Mouse (Mus musculus): ENCODE data around the gene Hexdc.

Hexdc gene

GRCm38 (mm10) chr11:121204161-121205006 lies at the start of gene Hexdc, which contains the start of gene Ogfod3:
Hexdc (plus strand) TSS chr11:121204433.
Ogfod3 (minus strand) TSS chr11:121204711.
- DNase-seq, result peak; percentile 98

GRCm38 (mm10) chr11:121156411-121156891 lies 47.8 kb upstream of the Hexdc start:
- DNase-seq, result no peak

- no peak for DNase-seq
Observed at GRCm38 (mm10) chr11:121159971-121160370, 44.3 kb upstream of the Hexdc start, which contains the start of gene Uts2r. Uts2r (plus strand) TSS chr11:121160271.

- no peak for DNase-seq
Observed at GRCm38 (mm10) chr11:121160636-121161346, 43.4 kb upstream of the Hexdc start.

- DNase-seq, result no peak
Observed at GRCm38 (mm10) chr11:121163751-121164150, 40.5 kb upstream of the Hexdc start.

- DNase-seq, result no peak
Observed at GRCm38 (mm10) chr11:121173203-121173602, 31.0 kb upstream of the Hexdc start.

- DNase-seq, result no peak
Observed at GRCm38 (mm10) chr11:121174234-121174633, 30.0 kb upstream of the Hexdc start.

GRCm38 (mm10) chr11:121176285-121177270 lies 27.7 kb upstream of the Hexdc start:
- peak; percentile 61 for DNase-seq

- DNase-seq, result no peak
Observed at GRCm38 (mm10) chr11:121189681-121190080, 14.6 kb upstream of the Hexdc start.

GRCm38 (mm10) chr11:121192742-121193141 lies 11.5 kb upstream of the Hexdc start:
- DNase-seq, result no peak

GRCm38 (mm10) chr11:121193415-121193814 lies 10.8 kb upstream of the Hexdc start:
- no peak for DNase-seq

GRCm38 (mm10) chr11:121198622-121199021 lies 5.6 kb upstream of the Hexdc start:
- no peak for DNase-seq

- DNase-seq, result no peak
Observed at GRCm38 (mm10) chr11:121199851-121200250, 4.4 kb upstream of the Hexdc start.

- no peak for DNase-seq
Observed at GRCm38 (mm10) chr11:121200781-121201180, 3.5 kb upstream of the Hexdc start.

- DNase-seq, result peak; percentile 32
Observed at GRCm38 (mm10) chr11:121201436-121202198, 2.6 kb upstream of the Hexdc start.

- no peak for DNase-seq
Observed at GRCm38 (mm10) chr11:121203859-121204160, 423 bp upstream of the Hexdc start.

GRCm38 (mm10) chr11:121216831-121217230 lies 12.6 kb downstream of the Hexdc start:
- DNase-seq, result no peak

GRCm38 (mm10) chr11:121219776-121220175 lies 15.5 kb downstream of the Hexdc start:
- DNase-seq, result no peak

GRCm38 (mm10) chr11:121220771-121221170 lies 16.5 kb downstream of the Hexdc start:
- DNase-seq, result no peak

- no peak for DNase-seq
Observed at GRCm38 (mm10) chr11:121221321-121222010, 17.2 kb downstream of the Hexdc start.
